Mouse (Mus musculus) thymus, adult 2 months (tissue): ENCODE results near the gene Ndufa4l2. TPM values are rescaled to one million over a fixed set of nuclear protein-coding genes. Genes with fewer than 3 reads are reported as not detected.

ENCODE experiments used
- DNase-seq: peaks from one replicate; pipeline ENCODE4 v3.0.0; 2021
- H3K27ac ChIP-seq: fragments of 200-500 bp; 2 replicates; pipeline ENCODE4 v1.5.1; 2012; ENCODE audit warnings: low read length, control low read depth; ENCODE audit not compliant: control insufficient read depth, insufficient read depth
- H3K27me3 ChIP-seq: fragments of 200-500 bp; 2 replicates; pipeline ENCODE4 v1.6.1; 2012; ENCODE audit warnings: mild to moderate bottlenecking, low read length, moderate library complexity, mixed read lengths; ENCODE audit not compliant: control insufficient read depth, insufficient read depth
- H3K36me3 ChIP-seq: fragments of 200-500 bp; 2 replicates; pipeline ENCODE4 v1.6.1; 2012; ENCODE audit warnings: mild to moderate bottlenecking, low read length, moderate library complexity; ENCODE audit not compliant: control insufficient read depth, insufficient read depth
- H3K4me1 ChIP-seq: fragments of 200-500 bp; replicated peaks from 2 replicates; pipeline ENCODE4 v1.6.1; 2012; ENCODE audit warnings: low read length; ENCODE audit not compliant: control insufficient read depth, insufficient read depth
- H3K4me3 ChIP-seq: fragments of 200-500 bp; 2 replicates; pipeline ENCODE4 v1.5.1; 2012; ENCODE audit warnings: mild to moderate bottlenecking, low read length, control low read depth, moderate library complexity; ENCODE audit not compliant: control insufficient read depth, insufficient read depth
- CTCF ChIP-seq: fragments of 200-500 bp; IDR thresholded peaks from 2 replicates; pipeline ENCODE4 v1.5.1; 2012; ENCODE audit warnings: mild to moderate bottlenecking, control low read depth, low read length, moderate library complexity, borderline replicate concordance; ENCODE audit not compliant: control insufficient read depth, poor library complexity, insufficient read depth; ENCODE audit errors: extremely low read depth
- POLR2A ChIP-seq: fragments of 200-500 bp; IDR thresholded peaks from 2 replicates; pipeline ENCODE4 v1.6.1; 2012; ENCODE audit warnings: mild to moderate bottlenecking, low read length, control low read depth, moderate library complexity; ENCODE audit not compliant: control insufficient read depth, poor library complexity, insufficient read depth; ENCODE audit errors: extremely low read depth
- WGBS: fragments of 180-500 bp; shearing (Covaris S2); methylation state at CpG from one replicate; pipeline ENCODE4 v1.1.7; 2018; 5-methylcytosine and 5-hydroxymethylcytosine counted together
- polyA plus RNA-seq: library from polyadenylated mRNA; depleted of rRNA; stranded (reverse); fragments of >200 nt; gene quantifications from 2 replicates; pipeline ENCODE4 v1.2.3, GENCODE M21; 2012

The Ndufa4l2 gene
- polyA plus RNA-seq, 1 experiment: 13.5 TPM

DNA sequence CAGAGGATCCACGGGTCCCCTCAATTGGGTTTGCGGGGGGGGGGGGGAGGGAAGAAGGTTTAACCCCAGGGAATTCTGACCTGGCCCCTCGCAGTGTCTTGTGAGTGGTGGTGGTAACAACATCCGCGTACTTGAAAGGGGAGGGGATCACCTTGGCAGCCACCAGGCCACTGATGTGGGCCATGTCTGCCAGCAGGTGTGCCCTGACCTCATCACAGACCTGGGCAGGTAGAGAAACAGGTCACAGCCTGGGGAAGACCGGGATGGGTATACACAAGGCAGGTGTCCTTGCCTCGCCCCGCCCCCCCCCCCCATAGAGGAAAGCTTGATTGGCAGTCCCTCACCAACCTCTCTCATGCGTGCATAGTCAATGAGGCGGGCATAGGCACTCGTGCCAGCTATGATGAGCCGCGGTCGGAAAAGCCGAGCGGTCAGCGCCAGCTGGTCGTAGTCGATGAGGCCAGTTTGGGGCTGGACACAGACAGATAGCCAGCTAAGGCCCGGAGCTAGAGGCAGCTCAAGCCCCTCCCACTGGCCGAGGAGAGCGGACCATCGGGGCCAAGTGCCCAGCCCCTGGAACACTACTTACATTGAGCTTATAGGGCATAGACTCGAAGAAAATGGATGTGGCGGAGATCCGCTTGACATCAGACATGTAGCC is 4.4 kb downstream of the Ndufa4l2 start:
- TF ChIP-seq CTCF (no peak), POLR2A (no peak)
- no peak overlapping the region for H3K27ac ChIP-seq
- no peaks in the 10 kb centered on the region for H3K36me3 ChIP-seq
- no peaks in the 10 kb centered on the region; the same call in 1 of the 2 replicates for H3K27me3 ChIP-seq
- H3K4me3 ChIP-seq: no peak overlapping the region
- no peak for DNase-seq
- WGBS: 98% methylated on average over 26 of the region's 26 CpGs
- H3K4me1 ChIP-seq: peaks cover 8% of the 10 kb centered on the region

DNA sequence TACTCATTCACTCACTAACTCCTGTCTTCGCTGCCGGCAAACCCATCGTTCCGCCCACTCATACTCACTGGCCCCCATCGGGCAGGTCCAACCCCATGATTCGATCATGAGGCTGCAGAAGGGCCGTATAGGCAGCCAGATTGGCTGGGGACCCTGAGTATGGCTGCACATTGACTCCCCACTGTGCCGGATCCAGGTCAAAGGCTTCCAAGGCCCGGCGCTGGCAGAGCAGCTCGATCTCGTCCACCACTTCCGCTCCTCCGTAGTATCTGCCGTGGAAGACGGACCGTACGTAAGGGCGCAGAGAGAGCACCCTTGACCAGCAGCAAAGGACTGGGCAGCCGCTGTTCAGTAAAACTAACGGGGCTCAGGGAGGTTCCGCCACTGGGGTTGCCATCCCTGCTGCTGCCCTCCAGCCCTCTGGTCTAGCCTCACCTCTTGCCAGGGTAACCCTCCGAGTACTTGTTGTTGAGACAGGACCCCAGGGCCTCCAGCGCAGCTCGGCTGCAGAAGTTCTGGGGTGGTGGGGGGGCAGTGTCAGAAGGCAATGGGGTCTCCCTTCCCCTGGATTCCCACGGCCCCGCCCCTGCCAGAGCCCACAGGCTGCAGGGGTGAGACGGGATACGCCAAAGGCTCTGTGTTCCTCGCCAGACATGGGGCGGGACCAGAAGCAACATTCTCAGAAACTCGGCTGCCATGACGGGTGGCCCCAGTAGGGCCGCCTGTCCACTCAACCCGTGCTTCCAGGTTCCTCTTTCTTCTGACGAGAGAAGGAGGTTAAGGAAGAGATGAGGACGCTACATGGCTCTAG is 5.3 kb downstream of the Ndufa4l2 start:
- Histone ChIP-seq H3K36me3 (no peaks in the 10 kb centered on the region), H3K4me3 (no peak overlapping the region), H3K27ac (no peak overlapping the region), H3K4me1 (peaks cover 13% of the 10 kb centered on the region), H3K27me3 (peaks cover 1% of the 10 kb centered on the region; the same call in 1 of the 2 replicates)
- no peak for DNase-seq
- TF ChIP-seq POLR2A (no peak), CTCF (no peak)
- 96% methylated on average over 37 of the region's 37 CpGs for WGBS

DNA sequence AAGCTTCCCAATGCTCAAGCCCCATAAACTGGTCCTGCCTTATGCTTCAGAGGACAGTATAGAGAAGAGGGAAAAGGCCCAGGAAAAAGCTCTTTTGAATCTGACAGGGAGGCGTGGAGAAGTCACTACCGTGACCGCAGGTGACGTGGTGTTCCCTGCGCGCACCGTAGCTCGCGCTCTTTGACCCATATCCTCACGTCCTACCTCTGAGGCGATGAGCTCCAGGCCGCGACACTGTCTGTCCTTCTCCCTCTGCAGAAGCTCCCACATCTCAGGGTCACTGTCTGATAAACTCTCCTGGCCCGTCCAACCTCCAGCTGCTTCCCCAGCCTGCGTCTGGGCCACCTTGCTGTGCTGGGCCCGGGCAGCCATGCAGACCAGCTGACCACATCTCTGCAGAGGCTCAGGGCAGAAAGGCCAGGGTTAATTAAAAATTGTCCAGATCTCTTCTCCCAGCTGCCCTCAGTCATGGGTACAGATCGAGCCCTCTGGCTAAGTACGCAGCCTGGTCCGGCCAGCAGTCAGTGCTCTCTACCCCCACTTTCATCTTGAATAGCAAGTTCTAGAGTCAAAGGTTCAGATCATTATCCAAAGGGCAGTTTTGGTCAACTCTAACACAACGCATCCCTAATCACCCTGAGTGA is 6.1 kb downstream of the Ndufa4l2 start:
- no peak overlapping the region for H3K27ac ChIP-seq
- H3K27me3 ChIP-seq: peaks cover 2% of the 10 kb centered on the region; the same call in 1 of the 2 replicates
- no peak for DNase-seq
- WGBS: 97% methylated on average over 20 of the region's 20 CpGs
- no peaks in the 10 kb centered on the region for H3K36me3 ChIP-seq
- H3K4me3 ChIP-seq: peak overlapping the region; percentile 8; the same call in 1 of the 2 replicates
- TF ChIP-seq CTCF: no peak
- no peak for TF ChIP-seq POLR2A
- H3K4me1 ChIP-seq: peaks cover 20% of the 10 kb centered on the region

- Histone ChIP-seq H3K4me3 (peak overlapping the region; percentile 65), H3K27me3 (peaks cover 5% of the 10 kb centered on the region; the same call in 1 of the 2 replicates), H3K4me1 (peaks cover 27% of the 10 kb centered on the region), H3K27ac (no peak overlapping the region), H3K36me3 (no peaks in the 10 kb centered on the region)
- under 1% methylated on average over 12 of the region's 12 CpGs for WGBS
- TF ChIP-seq CTCF (no peak), POLR2A (no peak)
- no peak for DNase-seq
Measured at GRCm38 (mm10) chr10:127521611-127522080, 6.9 kb downstream of the Ndufa4l2 start.

GRCm38 (mm10) chr10:127522088-127522581 is 7.4 kb downstream of the Ndufa4l2 start, which contains the start of gene Shmt2:
Shmt2 (minus strand) TSS chr10:127522444.
- no peak for TF ChIP-seq POLR2A
- TF ChIP-seq CTCF: 0 out of 2 replicates have a peak, but pooled peaks have one; percentile 17
- Histone ChIP-seq H3K36me3 (no peaks in the 10 kb centered on the region), H3K4me3 (peak within 1 kb of the TSS; percentile 65), H3K27ac (no peak within 1 kb of the TSS), H3K4me1 (peaks cover 30% of the 10 kb centered on the region), H3K27me3 (peaks cover 10% of the 10 kb centered on the region; the same call in 1 of the 2 replicates)
- under 1% methylated on average over 21 of the region's 21 CpGs for WGBS
- peak; percentile 81 for DNase-seq

DNA sequence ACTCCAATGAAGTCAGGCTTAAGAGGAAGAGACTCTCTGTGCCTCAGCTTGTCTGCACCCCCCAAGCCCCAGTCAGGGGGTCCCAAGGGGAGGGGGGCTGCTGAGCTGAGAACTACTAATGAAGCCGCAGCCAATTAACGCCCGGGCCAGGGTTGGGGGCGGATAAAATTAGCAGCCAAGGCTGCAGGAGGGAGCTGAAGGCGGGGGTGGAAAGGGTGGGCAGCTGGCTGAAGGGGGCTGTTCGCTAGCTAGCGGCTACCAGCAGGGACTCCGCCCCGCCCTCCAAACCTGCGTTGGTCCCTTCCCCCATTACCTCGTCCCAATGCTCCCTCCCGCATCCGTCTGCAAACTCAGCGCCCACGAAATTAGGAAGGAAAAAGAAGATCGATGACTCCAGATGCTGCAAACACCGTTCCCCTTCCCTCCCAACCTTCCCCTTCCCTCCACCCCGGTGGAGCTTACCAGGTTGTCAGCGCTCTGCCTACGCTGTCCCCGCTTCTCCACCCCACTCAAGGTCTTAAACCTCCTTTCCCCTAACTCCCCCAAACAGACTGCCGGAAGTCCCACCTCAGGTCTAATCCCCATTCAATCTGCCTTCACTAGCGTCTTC is 10.0 kb downstream of the Ndufa4l2 start:
- no peaks in the 10 kb centered on the region for H3K36me3 ChIP-seq
- H3K27ac ChIP-seq: no peak overlapping the region
- H3K4me1 ChIP-seq: peaks cover 30% of the 10 kb centered on the region
- 26% methylated on average over 23 of the region's 23 CpGs for whole genome bisulfite sequencing
- no peak for DNase-seq
- H3K27me3 ChIP-seq: peaks cover 23% of the 10 kb centered on the region
- TF ChIP-seq CTCF: no peak
- TF ChIP-seq POLR2A: no peak
- H3K4me3 ChIP-seq: no peak overlapping the region
